Mouse (Mus musculus) liver, embryonic 11.5 days (tissue): ENCODE data around the gene Bak1. TPM values are rescaled to one million over a fixed set of nuclear protein-coding genes. Genes with fewer than 3 reads are reported as not detected.

Source experiments
- ATAC-seq: fragments of 200-750 bp; cut with Nextera tagmentation; replicated peaks from 2 replicates; pipeline ENCODE4 v1.8.0; 2017; ENCODE audit warnings: moderate number of reproducible peaks, mild to moderate bottlenecking, moderate TSS enrichment, moderate library complexity; ENCODE audit not compliant: low FRiP score
- DNase-seq: peaks from one replicate; pipeline ENCODE4 v3.0.0-alpha.2; 2017; ENCODE audit warnings: low spot score
- H3K27ac ChIP-seq: fragments of 300-500 bp; sonication (generic); 2 replicates; pipeline ENCODE4 v1.5.1; 2014; ENCODE audit warnings: mild to moderate bottlenecking, low read depth, low read length, control low read depth
- H3K27me3 ChIP-seq: fragments of 300-500 bp; sonication (generic); replicated peaks from 2 replicates; pipeline ENCODE4 v1.6.1; 2014; ENCODE audit warnings: low read length, mixed read lengths; ENCODE audit not compliant: control insufficient read depth, insufficient read depth
- H3K36me3 ChIP-seq: fragments of 300-500 bp; sonication (generic); 2 replicates; pipeline ENCODE4 v1.6.1; 2014; ENCODE audit warnings: mild to moderate bottlenecking, low read length, moderate library complexity, mixed read lengths; ENCODE audit not compliant: control insufficient read depth, insufficient read depth
- H3K4me1 ChIP-seq: fragments of 300-500 bp; sonication (generic); replicated peaks from 2 replicates; pipeline ENCODE4 v1.6.1; 2014; ENCODE audit warnings: low read length, mixed read lengths; ENCODE audit not compliant: control insufficient read depth, insufficient read depth
- H3K4me2 ChIP-seq: fragments of 300-500 bp; sonication (generic); 2 replicates; pipeline ENCODE4 v1.6.1; 2014; ENCODE audit warnings: mild to moderate bottlenecking, control low read depth, moderate library complexity
- H3K4me3 ChIP-seq: fragments of 300-500 bp; sonication (generic); 2 replicates; pipeline ENCODE4 v1.5.1; 2014; ENCODE audit warnings: low read depth, low read length, control low read depth
- H3K9ac ChIP-seq: fragments of 300-500 bp; sonication (generic); 2 replicates; pipeline ENCODE4 v1.6.1; 2014; ENCODE audit warnings: low read depth, low read length, control low read depth
- H3K9me3 ChIP-seq: fragments of 300-500 bp; sonication (generic); 2 replicates; pipeline ENCODE4 v1.6.1; 2016; ENCODE audit warnings: low read length, inconsistent platforms, mixed read lengths; ENCODE audit not compliant: control insufficient read depth
- WGBS: fragments of 180-500 bp; shearing (Covaris S2); extraction: QIAGEN DNeasy Blood & Tissue Kit; methylation state at CpG from one replicate; pipeline ENCODE4 v1.1.7; 2014; 5-methylcytosine and 5-hydroxymethylcytosine counted together
- polyA plus RNA-seq: library from polyadenylated mRNA; unstranded; fragments of >200 nt; fragmentation: Nextera tagmentation; extraction: Ambion mirVana; gene quantifications from 2 replicates; pipeline ENCODE4 v1.2.1, GENCODE M21; 2014

The Bak1 gene
- 10.8 and 11.3 TPM in 2 replicates for polyA plus RNA-seq

DNA sequence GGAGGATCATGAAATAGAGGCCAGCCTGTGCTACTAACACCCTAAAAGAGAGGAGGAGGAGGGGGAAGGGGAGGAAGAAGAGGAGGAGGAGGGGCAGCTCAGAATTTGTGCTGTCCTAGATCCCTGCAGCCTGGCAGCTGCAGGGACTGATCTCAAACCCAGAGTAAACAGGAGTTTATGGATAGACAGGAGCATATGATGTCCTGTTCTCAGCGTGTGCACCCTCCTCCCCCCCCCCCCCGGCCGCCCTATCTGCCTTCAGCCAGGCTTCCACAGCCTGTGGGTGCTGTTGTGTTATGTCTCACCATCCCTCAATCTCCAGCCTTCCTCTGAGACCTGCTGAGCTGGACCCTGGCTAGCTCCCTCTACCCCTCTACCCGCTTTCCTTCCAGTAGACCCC is at the start of gene Bak1:
Gene Bak1 (minus strand): TSS at position 101 of the 400 bp plus-strand sequence.
- Histone ChIP-seq H3K9ac (peak within 1 kb of the TSS; percentile 80), H3K4me2 (peak within 1 kb of the TSS; percentile 88), H3K27ac (peak within 1 kb of the TSS; percentile 36), H3K27me3 (no peaks in the 10 kb centered on the region), H3K9me3 (no peaks in the 10 kb centered on the region), H3K4me1 (peaks cover 21% of the 10 kb centered on the region), H3K36me3 (peaks cover 11% of the 10 kb centered on the region), H3K4me3 (peak within 1 kb of the TSS; percentile 69)
- peak; percentile 35 for ATAC-seq
- 47% methylated on average over 4 of the region's 4 CpGs for WGBS
- no peak for DNase-seq

DNA sequence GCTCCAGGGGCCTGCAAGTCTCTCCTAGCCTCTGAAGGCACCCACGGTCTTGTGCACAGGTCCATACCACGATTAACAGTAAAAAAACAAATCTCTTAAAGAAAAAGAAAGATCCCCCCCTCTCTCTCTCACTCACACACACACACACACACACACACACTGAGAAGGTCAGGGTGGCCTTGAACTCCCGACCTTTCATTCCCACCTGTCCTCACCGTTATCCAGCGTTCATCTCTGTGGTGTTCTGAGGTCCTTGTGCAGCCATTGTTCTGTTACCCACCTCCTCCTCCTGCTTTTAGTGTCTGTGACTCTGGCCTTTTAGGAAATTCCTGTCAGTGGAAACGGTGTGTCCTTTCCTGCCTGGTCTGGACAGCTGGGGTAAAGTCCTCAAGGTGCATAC is 49.7 kb upstream of the Bak1 start:
- H3K27ac ChIP-seq = no peak overlapping the region
- DNase-seq = no peak
- no peak for ATAC-seq
- H3K4me3 ChIP-seq = no peak overlapping the region
- H3K9me3 ChIP-seq = no peaks in the 10 kb centered on the region; the same call in 1 of the 2 replicates
- 70% methylated on average over 6 of the region's 6 CpGs for WGBS
- H3K36me3 ChIP-seq = no peaks in the 10 kb centered on the region
- H3K4me1 ChIP-seq = peaks cover 14% of the 10 kb centered on the region
- no peak overlapping the region for H3K9ac ChIP-seq
- H3K27me3 ChIP-seq = no peaks in the 10 kb centered on the region
- no peak overlapping the region for H3K4me2 ChIP-seq

DNA sequence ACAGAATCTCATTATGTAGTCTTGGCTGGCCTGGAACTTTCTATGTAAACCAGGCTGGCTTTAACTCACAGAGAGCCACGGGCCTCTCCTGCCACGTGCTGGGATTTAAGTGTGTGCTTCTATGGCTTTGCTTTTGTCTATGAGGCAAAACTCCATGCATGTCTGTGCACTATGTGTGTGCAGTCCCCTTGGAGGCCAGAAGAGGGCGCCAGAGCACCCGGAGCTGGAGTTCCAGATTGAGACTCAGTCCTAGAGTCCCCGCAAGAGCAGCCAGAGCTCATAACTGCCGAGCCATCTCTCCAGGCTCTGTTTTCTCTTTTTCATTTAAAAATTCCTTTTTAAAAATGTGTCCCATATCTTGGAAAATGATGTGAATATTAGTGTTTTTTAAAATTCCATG is 49.1 kb upstream of the Bak1 start:
- no peak overlapping the region for H3K4me2 ChIP-seq
- no peak overlapping the region for H3K9ac ChIP-seq
- no peak overlapping the region for H3K4me3 ChIP-seq
- no peaks in the 10 kb centered on the region for H3K36me3 ChIP-seq
- DNase-seq (no peak), ATAC-seq (no peak)
- no peaks in the 10 kb centered on the region; the same call in 1 of the 2 replicates for H3K9me3 ChIP-seq
- peaks cover 10% of the 10 kb centered on the region for H3K4me1 ChIP-seq
- 76% methylated on average over 6 of the region's 6 CpGs for WGBS
- H3K27me3 ChIP-seq = no peaks in the 10 kb centered on the region
- H3K27ac ChIP-seq = no peak overlapping the region

DNA sequence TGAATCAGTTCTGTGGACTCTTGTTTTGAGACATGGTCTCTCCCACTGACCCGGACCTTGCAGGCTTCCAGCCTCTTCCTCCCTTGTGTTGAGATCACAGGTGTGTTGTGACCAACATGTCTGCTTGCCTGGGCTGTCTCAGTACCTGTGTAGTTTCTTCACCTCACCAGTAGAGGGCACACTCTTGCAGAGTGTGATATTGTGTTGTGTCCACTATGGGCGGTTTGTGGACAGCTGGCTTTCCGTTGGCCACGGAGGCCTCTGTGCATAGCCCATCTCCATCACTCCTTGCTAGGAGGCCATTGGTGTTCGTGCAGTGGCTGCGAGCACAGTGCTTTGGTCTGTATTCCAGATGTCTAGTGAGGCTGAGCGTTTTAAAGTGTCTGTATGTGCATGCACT is 48.3 kb upstream of the Bak1 start:
- ATAC-seq = no peak
- 89% methylated on average over 7 of the region's 7 CpGs for WGBS
- no peak overlapping the region for H3K9ac ChIP-seq

DNA sequence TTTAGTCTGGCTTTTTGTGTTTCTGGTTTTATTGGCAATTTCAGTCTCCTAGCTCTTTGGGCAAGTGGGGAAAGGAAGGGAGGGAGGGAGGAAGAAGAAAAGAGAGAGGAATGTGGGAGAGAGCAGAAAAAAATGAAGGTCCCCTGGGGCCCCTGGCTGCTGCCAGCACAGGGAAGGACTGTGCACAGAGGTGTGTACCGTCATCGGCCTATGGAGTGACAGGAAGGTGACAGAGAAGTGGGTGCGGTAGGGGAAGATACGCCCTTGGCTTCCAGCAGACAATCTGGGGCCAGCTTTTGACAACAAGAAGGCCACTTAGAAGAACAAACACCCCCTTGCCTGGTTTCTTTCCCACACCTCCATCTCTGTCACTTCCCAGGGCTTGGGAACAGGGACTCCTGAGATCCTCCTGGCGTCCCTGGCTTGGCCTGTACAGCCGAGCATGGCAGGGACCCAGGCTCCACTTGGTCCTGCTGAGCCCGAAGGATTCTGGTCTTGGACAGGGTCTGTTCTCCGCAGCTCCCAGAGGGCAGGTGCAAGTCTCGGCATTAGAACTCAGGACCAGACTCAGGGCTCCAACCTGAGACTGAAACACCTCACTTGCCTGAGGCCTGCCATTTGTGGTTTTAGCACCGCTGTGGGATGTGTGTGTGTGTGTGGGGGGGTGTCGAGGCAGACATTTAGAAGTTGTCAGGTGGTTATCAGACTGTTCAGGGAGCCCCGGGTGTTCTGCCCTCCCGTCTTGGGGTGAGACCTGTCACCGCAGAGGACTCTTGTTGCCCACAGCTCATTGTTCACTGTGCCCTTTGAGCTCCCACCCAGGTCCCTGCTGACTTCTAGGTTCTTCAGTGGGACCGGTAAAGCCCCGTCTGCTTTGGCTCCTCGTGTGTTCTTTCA is 46.3 kb upstream of the Bak1 start:
- H3K9me3 ChIP-seq = no peaks in the 10 kb centered on the region; the same call in 1 of the 2 replicates
- no peaks in the 10 kb centered on the region for H3K27me3 ChIP-seq
- no peak for ATAC-seq
- H3K36me3 ChIP-seq = no peaks in the 10 kb centered on the region
- H3K9ac ChIP-seq = no peak overlapping the region
- no peak overlapping the region for H3K4me2 ChIP-seq
- no peak overlapping the region for H3K4me3 ChIP-seq
- no peak overlapping the region for H3K27ac ChIP-seq
- H3K4me1 ChIP-seq = peaks cover 5% of the 10 kb centered on the region; the same call in 1 of the 2 replicates
- DNase-seq = no peak
- WGBS = 61% methylated on average over 17 of the region's 17 CpGs

More for the DNA sequence above, 48.3 kb upstream of the Bak1 start:
- Histone ChIP-seq H3K27me3 (no peaks in the 10 kb centered on the region), H3K9me3 (no peaks in the 10 kb centered on the region; the same call in 1 of the 2 replicates), H3K36me3 (no peaks in the 10 kb centered on the region), H3K27ac (no peak overlapping the region), H3K4me3 (no peak overlapping the region), H3K4me1 (peaks cover 10% of the 10 kb centered on the region), H3K4me2 (no peak overlapping the region)
- no peak for DNase-seq

DNA sequence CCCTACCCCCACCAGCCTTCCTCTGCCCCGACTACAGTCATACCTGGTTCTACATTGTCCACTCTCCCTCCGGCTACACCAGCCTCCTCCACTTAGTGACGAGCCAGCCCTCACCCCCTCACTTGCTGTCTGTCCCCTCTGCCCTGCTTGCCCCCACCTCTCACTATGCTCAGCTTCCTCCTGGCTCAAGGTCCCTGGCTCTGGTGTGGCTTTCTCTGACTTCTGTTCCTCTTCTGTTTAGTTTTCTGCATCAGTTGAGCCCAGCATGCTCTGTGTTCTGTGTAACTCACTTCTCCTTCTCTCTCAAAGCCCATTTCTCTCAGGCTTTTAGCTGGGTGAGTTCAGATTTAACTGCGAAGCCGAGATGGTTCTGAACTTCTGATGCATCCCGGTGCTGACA is 45.4 kb upstream of the Bak1 start:
- Histone ChIP-seq H3K4me3 (no peak overlapping the region), H3K4me1 (peaks cover 9% of the 10 kb centered on the region; the same call in 1 of the 2 replicates), H3K27ac (no peak overlapping the region), H3K4me2 (no peak overlapping the region), H3K9ac (no peak overlapping the region), H3K9me3 (no peaks in the 10 kb centered on the region; the same call in 1 of the 2 replicates), H3K36me3 (no peaks in the 10 kb centered on the region), H3K27me3 (peaks cover 2% of the 10 kb centered on the region; the same call in 1 of the 2 replicates)
- ATAC-seq (no peak), DNase-seq (no peak)
- WGBS = 56% methylated on average over 6 of the region's 6 CpGs

DNA sequence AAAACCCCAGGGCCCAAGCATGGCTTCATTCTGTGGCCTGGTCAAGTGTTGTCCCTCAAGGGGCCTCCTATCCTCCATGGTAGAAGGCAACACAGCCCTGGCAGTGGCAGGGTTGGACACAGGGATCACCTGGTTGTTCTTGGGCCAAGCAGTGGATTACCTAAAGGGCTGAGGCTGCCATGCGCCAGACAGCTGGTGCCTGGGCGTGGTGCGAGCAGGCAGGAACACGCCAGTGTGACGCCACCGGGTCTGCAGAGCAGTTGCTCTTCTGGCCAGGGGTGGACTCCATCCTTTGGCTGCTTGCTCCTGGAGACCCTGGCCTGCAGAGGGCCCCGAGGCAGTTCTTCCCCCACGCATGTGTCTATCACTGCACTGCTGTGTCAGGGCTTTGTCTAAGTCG is 45.0 kb upstream of the Bak1 start:
- Histone ChIP-seq H3K36me3 (no peaks in the 10 kb centered on the region), H3K27ac (no peak overlapping the region), H3K27me3 (peaks cover 2% of the 10 kb centered on the region; the same call in 1 of the 2 replicates), H3K9me3 (no peaks in the 10 kb centered on the region; the same call in 1 of the 2 replicates), H3K4me2 (no peak overlapping the region), H3K9ac (no peak overlapping the region), H3K4me1 (peaks cover 9% of the 10 kb centered on the region; the same call in 1 of the 2 replicates), H3K4me3 (no peak overlapping the region)
- no peak for DNase-seq
- WGBS = 64% methylated on average over 9 of the region's 9 CpGs
- no peak for ATAC-seq

DNA sequence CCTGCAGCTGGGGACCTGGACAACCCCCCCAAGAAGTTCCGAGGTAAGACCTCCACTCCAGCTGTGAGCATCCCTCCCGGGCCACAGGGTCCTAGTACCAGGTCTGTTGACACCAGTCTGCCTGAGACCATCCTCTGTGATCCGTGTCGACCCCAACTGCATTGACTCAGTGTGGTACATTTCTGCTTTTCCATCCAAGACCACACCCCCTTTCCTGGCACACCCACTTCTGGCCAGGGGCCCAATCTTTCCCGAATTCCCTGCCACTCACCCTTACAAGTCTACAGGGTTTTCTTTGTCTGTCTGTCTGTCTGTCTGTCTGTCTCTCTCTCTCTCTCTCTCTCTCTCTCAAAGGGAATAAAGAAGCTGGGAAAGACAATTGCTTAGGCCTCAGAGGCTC is 44.3 kb upstream of the Bak1 start:
- 77% methylated on average over 5 of the region's 5 CpGs for WGBS

More for the DNA sequence above, 44.3 kb upstream of the Bak1 start:
- H3K9me3 ChIP-seq = no peaks in the 10 kb centered on the region; the same call in 1 of the 2 replicates
- no peak overlapping the region for H3K4me2 ChIP-seq
- H3K27me3 ChIP-seq = peaks cover 2% of the 10 kb centered on the region; the same call in 1 of the 2 replicates
- no peaks in the 10 kb centered on the region for H3K36me3 ChIP-seq
- H3K9ac ChIP-seq = no peak overlapping the region
- no peak overlapping the region for H3K27ac ChIP-seq
- ATAC-seq (no peak), DNase-seq (no peak)
- peaks cover 9% of the 10 kb centered on the region; the same call in 1 of the 2 replicates for H3K4me1 ChIP-seq
- no peak overlapping the region for H3K4me3 ChIP-seq
